Mouse (Mus musculus): Measurements from ENCODE around the gene Olfr419. TPM values are rescaled to one million over a fixed set of nuclear protein-coding genes. Genes with fewer than 3 reads are reported as not detected.

The Olfr419 gene
- 0.08 and 0.09 TPM in 2 replicates for polyA plus RNA-seq (2015; fragmentation: Nextera tagmentation; extraction: Ambion mirVana)

GRCm38 (mm10) chr1:174251961-174252360, at the start of gene Olfr419:
TSS of gene Olfr419 (minus strand) at chr1:174252061.
- ATAC-seq (ENCODE audit: low read depth), result no peak
- Histone ChIP-seq H3K9ac (no peak within 1 kb of the TSS), H3K36me3 (peaks cover 31% of the 10 kb centered on the region), H3K27me3 (no peaks in the 10 kb centered on the region), H3K9me3 (replicated peaks) (no peaks in the 10 kb centered on the region), H3K27ac (no peak within 1 kb of the TSS), H3K4me2 (no peak within 1 kb of the TSS), H3K4me3 (replicated peaks) (no peak within 1 kb of the TSS), H3K4me1 (replicated peaks) (no peaks in the 10 kb centered on the region)
- no peak for DNase-seq
- 75% methylated on average over 3 of the region's 3 CpGs for WGBS (ENCODE audit: insufficient replicate concordance)

GRCm38 (mm10) chr1:174270643-174271042, 18.8 kb upstream of the Olfr419 start:
- Histone ChIP-seq H3K36me3 (no peaks in the 10 kb centered on the region), H3K4me3 (replicated peaks) (no peak overlapping the region), H3K27me3 (no peaks in the 10 kb centered on the region), H3K27ac (no peak overlapping the region), H3K4me1 (replicated peaks) (no peaks in the 10 kb centered on the region), H3K4me2 (no peak overlapping the region), H3K9ac (no peak overlapping the region), H3K9me3 (replicated peaks) (no peaks in the 10 kb centered on the region)
- DNase-seq (no peak), ATAC-seq (ENCODE audit: low read depth) (no peak)
- WGBS (ENCODE audit: insufficient replicate concordance), result 46% methylated on average over 3 of the region's 3 CpGs

GRCm38 (mm10) chr1:174269162-174269561, 17.3 kb upstream of the Olfr419 start:
- no peaks in the 10 kb centered on the region for H3K4me1 ChIP-seq (replicated peaks)
- H3K9me3 ChIP-seq (replicated peaks), result no peaks in the 10 kb centered on the region
- H3K4me3 ChIP-seq (replicated peaks), result no peak overlapping the region
- DNase-seq (no peak), ATAC-seq (ENCODE audit: low read depth) (no peak)
- no peaks in the 10 kb centered on the region for H3K36me3 ChIP-seq
- no peak overlapping the region for H3K9ac ChIP-seq
- H3K27ac ChIP-seq, result no peak overlapping the region
- no peaks in the 10 kb centered on the region for H3K27me3 ChIP-seq
- WGBS (ENCODE audit: insufficient replicate concordance), result 27% methylated on average over 4 of the region's 4 CpGs
- no peak overlapping the region for H3K4me2 ChIP-seq

- Histone ChIP-seq H3K9ac (no peak overlapping the region), H3K27me3 (no peaks in the 10 kb centered on the region), H3K27ac (no peak overlapping the region), H3K36me3 (no peaks in the 10 kb centered on the region), H3K4me1 (replicated peaks) (no peaks in the 10 kb centered on the region), H3K9me3 (replicated peaks) (no peaks in the 10 kb centered on the region), H3K4me3 (replicated peaks) (no peak overlapping the region), H3K4me2 (no peak overlapping the region)
- DNase-seq (no peak), ATAC-seq (ENCODE audit: low read depth) (no peak)
- 61% methylated on average over 4 of the region's 4 CpGs for WGBS (ENCODE audit: insufficient replicate concordance)
These were observed 16.0 kb upstream of the Olfr419 start for GRCm38 (mm10) chr1:174267816-174268215.

GRCm38 (mm10) chr1:174250376-174250775, 1.5 kb downstream of the Olfr419 start:
- DNase-seq (no peak), ATAC-seq (ENCODE audit: low read depth) (no peak)
- no peak overlapping the region for H3K27ac ChIP-seq
- no peaks in the 10 kb centered on the region for H3K9me3 ChIP-seq (replicated peaks)
- H3K4me2 ChIP-seq, result no peak overlapping the region
- no peaks in the 10 kb centered on the region for H3K4me1 ChIP-seq (replicated peaks)
- no peak overlapping the region for H3K9ac ChIP-seq
- no peak overlapping the region for H3K4me3 ChIP-seq (replicated peaks)
- 87% methylated on average over 2 of the region's 2 CpGs for WGBS (ENCODE audit: insufficient replicate concordance)
- peaks cover 45% of the 10 kb centered on the region for H3K36me3 ChIP-seq
- no peaks in the 10 kb centered on the region for H3K27me3 ChIP-seq

GRCm38 (mm10) chr1:174247170-174247569, 4.7 kb downstream of the Olfr419 start:
- Histone ChIP-seq H3K27me3 (no peaks in the 10 kb centered on the region), H3K9ac (no peak overlapping the region), H3K9me3 (replicated peaks) (no peaks in the 10 kb centered on the region), H3K4me3 (replicated peaks) (no peak overlapping the region), H3K4me2 (no peak overlapping the region), H3K36me3 (peaks cover 70% of the 10 kb centered on the region), H3K4me1 (replicated peaks) (no peaks in the 10 kb centered on the region), H3K27ac (no peak overlapping the region)
- 90% methylated on average over 6 of the region's 6 CpGs for WGBS (ENCODE audit: insufficient replicate concordance)
- DNase-seq, result no peak
- ATAC-seq (ENCODE audit: low read depth), result no peak

GRCm38 (mm10) chr1:174246080-174246479, 5.8 kb downstream of the Olfr419 start:
- Histone ChIP-seq H3K9ac (no peak overlapping the region), H3K4me1 (replicated peaks) (no peaks in the 10 kb centered on the region), H3K36me3 (peaks cover 80% of the 10 kb centered on the region), H3K4me2 (no peak overlapping the region), H3K27me3 (no peaks in the 10 kb centered on the region), H3K4me3 (replicated peaks) (no peak overlapping the region), H3K27ac (no peak overlapping the region), H3K9me3 (replicated peaks) (no peaks in the 10 kb centered on the region)
- DNase-seq (no peak), ATAC-seq (ENCODE audit: low read depth) (no peak)
- WGBS (ENCODE audit: insufficient replicate concordance), result 83% methylated on average over 1 of the region's 1 CpGs

- no peak for DNase-seq
- WGBS (ENCODE audit: insufficient replicate concordance), result 93% methylated on average over 2 of the region's 2 CpGs
- H3K36me3 ChIP-seq, result peaks cover 82% of the 10 kb centered on the region
These were observed 7.2 kb downstream of the Olfr419 start for GRCm38 (mm10) chr1:174244621-174245020.

GRCm38 (mm10) chr1:174239916-174240315, 11.9 kb downstream of the Olfr419 start:
- ATAC-seq (ENCODE audit: low read depth) (no peak), DNase-seq (no peak)
- H3K27ac ChIP-seq, result no peak overlapping the region
- WGBS (ENCODE audit: insufficient replicate concordance), result 86% methylated on average over 4 of the region's 4 CpGs
- no peak overlapping the region for H3K4me3 ChIP-seq (replicated peaks)
- H3K4me1 ChIP-seq (replicated peaks), result no peaks in the 10 kb centered on the region
- no peaks in the 10 kb centered on the region for H3K9me3 ChIP-seq (replicated peaks)
- no peak overlapping the region for H3K4me2 ChIP-seq
- no peak overlapping the region for H3K9ac ChIP-seq
- no peaks in the 10 kb centered on the region for H3K27me3 ChIP-seq
- peaks cover 84% of the 10 kb centered on the region for H3K36me3 ChIP-seq

More at GRCm38 (mm10) chr1:174244621-174245020, 7.2 kb downstream of the Olfr419 start:
- Histone ChIP-seq H3K27ac (no peak overlapping the region), H3K4me1 (replicated peaks) (no peaks in the 10 kb centered on the region), H3K27me3 (no peaks in the 10 kb centered on the region), H3K9ac (no peak overlapping the region), H3K4me3 (replicated peaks) (no peak overlapping the region), H3K9me3 (replicated peaks) (no peaks in the 10 kb centered on the region), H3K4me2 (no peak overlapping the region)
- ATAC-seq (ENCODE audit: low read depth), result no peak

- Histone ChIP-seq H3K9ac (no peak overlapping the region), H3K4me2 (no peak overlapping the region), H3K4me3 (replicated peaks) (no peak overlapping the region), H3K4me1 (replicated peaks) (no peaks in the 10 kb centered on the region), H3K9me3 (replicated peaks) (no peaks in the 10 kb centered on the region), H3K36me3 (peaks cover 84% of the 10 kb centered on the region), H3K27ac (no peak overlapping the region), H3K27me3 (no peaks in the 10 kb centered on the region)
- WGBS (ENCODE audit: insufficient replicate concordance), result 60% methylated on average over 8 of the region's 8 CpGs
- ATAC-seq (ENCODE audit: low read depth) (peak; percentile 57; the same call in 1 of the 2 replicates), DNase-seq (no peak)
These were observed 35.2 kb downstream of the Olfr419 start for GRCm38 (mm10) chr1:174216528-174217204.

GRCm38 (mm10) chr1:174215270-174216038, 36.4 kb downstream of the Olfr419 start:
- no peak overlapping the region for H3K27ac ChIP-seq
- H3K27me3 ChIP-seq, result no peaks in the 10 kb centered on the region
- peaks cover 92% of the 10 kb centered on the region for H3K36me3 ChIP-seq
- H3K4me3 ChIP-seq (replicated peaks), result no peak overlapping the region
- WGBS (ENCODE audit: insufficient replicate concordance), result 82% methylated on average over 8 of the region's 8 CpGs
- H3K9ac ChIP-seq, result no peak overlapping the region
- no peaks in the 10 kb centered on the region for H3K4me1 ChIP-seq (replicated peaks)
- ATAC-seq (ENCODE audit: low read depth), result no peak
- H3K9me3 ChIP-seq (replicated peaks), result no peaks in the 10 kb centered on the region
- no peak for DNase-seq
- H3K4me2 ChIP-seq, result no peak overlapping the region

Measured in liver, embryonic 13.5 days (tissue).